ENCODE assay signal across 23 mouse cellular contexts in genomic region chr11:82597757-82598156, GRCm38 (mm10).
A peak's percentile ranks its signal among the peaks of the same experiment; 100 is the strongest.
DNase-seq lines count a peak whose midpoint lies in the region; ATAC-seq lines count a peak whose summit lies in the region.
"Had no signal": no experiment of that assay in that cellular context is flagged by ENCODE, and none has a peak within 500 bp of the region (broad histone marks: within the 10 kb centered on the region; RNA-seq: fewer than 3 reads in every experiment).

No protein-coding gene starts in this region.

- H3K9ac ChIP-seq in forebrain, embryonic 15.5 days (replicated peaks) = no peak overlapping the region
- H3K9ac ChIP-seq in hindbrain, embryonic 13.5 days = no peak overlapping the region
- no peak overlapping the region for H3K9ac ChIP-seq in neural tube, embryonic 13.5 days
- H3K9ac ChIP-seq in neural tube, embryonic 15.5 days (replicated peaks) = no peak overlapping the region
- H3K9ac ChIP-seq: embryonic facial prominence, embryonic 12.5 days; embryonic facial prominence, embryonic 15.5 days; hindbrain, embryonic 14.5 days had no signal

- no peak overlapping the region for H3K4me3 ChIP-seq in forebrain, embryonic 15.5 days
- H3K4me3 ChIP-seq in forebrain, embryonic 10.5 days = no peak overlapping the region
- H3K4me3 ChIP-seq in hindbrain, embryonic 13.5 days = no peak overlapping the region
- no peak overlapping the region for H3K4me3 ChIP-seq in hindbrain, embryonic 10.5 days
- no peak overlapping the region for H3K4me3 ChIP-seq in neural tube, embryonic 13.5 days
- no peak overlapping the region for H3K4me3 ChIP-seq in neural tube, embryonic 15.5 days (replicated peaks)
- H3K4me3 ChIP-seq: embryonic facial prominence, embryonic 12.5 days; embryonic facial prominence, embryonic 15.5 days; gastrocnemius, adult 2 months had no signal

- peak; percentile 35; the same call in 1 of the 2 replicates for ATAC-seq in forebrain, embryonic 15.5 days (replicated peaks)
- ATAC-seq in hindbrain, embryonic 13.5 days (ENCODE audit: low FRiP score) = no peak
- no peak for ATAC-seq in neural tube, embryonic 13.5 days (ENCODE audit: low read depth)
- ATAC-seq in neural tube, embryonic 15.5 days (ENCODE audit: low FRiP score) = no peak
- ATAC-seq: activated CD4-positive, CD25-positive, alpha-beta regulatory T cell, adult 4 months; forebrain, embryonic 14.5 days; hindbrain, postnatal 0 days; inflammation-experienced regulatory T-cells, adult 6 months; intestine, embryonic 16.5 days had no signal

- WGBS in forebrain, embryonic 15.5 days = 20% methylated on average over 6 of the region's 6 CpGs
- 22% methylated on average over 6 of the region's 6 CpGs for WGBS in forebrain, embryonic 10.5 days
- WGBS in hindbrain, embryonic 13.5 days = 16% methylated on average over 6 of the region's 6 CpGs
- WGBS in hindbrain, embryonic 10.5 days = 18% methylated on average over 6 of the region's 6 CpGs
- 24% methylated on average over 6 of the region's 6 CpGs for WGBS in neural tube, embryonic 13.5 days
- WGBS in neural tube, embryonic 15.5 days = 23% methylated on average over 6 of the region's 6 CpGs

- H3K27me3 ChIP-seq in forebrain, embryonic 15.5 days = no peaks in the 10 kb centered on the region; the same call in 1 of the 2 replicates
- H3K27me3 ChIP-seq in forebrain, embryonic 10.5 days (ENCODE audit: poor library complexity, severe bottlenecking) = peaks cover 45% of the 10 kb centered on the region
- H3K27me3 ChIP-seq in hindbrain, embryonic 13.5 days = peaks cover 21% of the 10 kb centered on the region
- peaks cover 33% of the 10 kb centered on the region for H3K27me3 ChIP-seq in hindbrain, embryonic 10.5 days (ENCODE audit: insufficient read depth, poor library complexity, severe bottlenecking)
- H3K27me3 ChIP-seq in neural tube, embryonic 13.5 days = peaks cover 25% of the 10 kb centered on the region
- peaks cover 4% of the 10 kb centered on the region; the same call in 1 of the 2 replicates for H3K27me3 ChIP-seq in neural tube, embryonic 15.5 days (replicated peaks)

- no peaks in the 10 kb centered on the region for H3K9me3 ChIP-seq in forebrain, embryonic 15.5 days
- H3K9me3 ChIP-seq in forebrain, embryonic 10.5 days = no peaks in the 10 kb centered on the region
- no peaks in the 10 kb centered on the region for H3K9me3 ChIP-seq in hindbrain, embryonic 13.5 days
- no peaks in the 10 kb centered on the region for H3K9me3 ChIP-seq in hindbrain, embryonic 10.5 days
- no peaks in the 10 kb centered on the region for H3K9me3 ChIP-seq in neural tube, embryonic 13.5 days
- H3K9me3 ChIP-seq in neural tube, embryonic 15.5 days (replicated peaks) = no peaks in the 10 kb centered on the region
- H3K9me3 ChIP-seq: embryonic facial prominence, embryonic 12.5 days; embryonic facial prominence, embryonic 15.5 days had no signal

- no peak for DNase-seq in forebrain, embryonic 10.5 days (ENCODE audit: extremely low spot score, low spot score)
- no peak for DNase-seq in hindbrain, embryonic 10.5 days (ENCODE audit: low spot score)
- DNase-seq: adrenal gland, adult 8-10 months; adrenal gland, postnatal 25 days; cerebellum, adult 18-20 months; cerebellum, adult 9-10 months; cerebellum, postnatal 25 days; gastrocnemius, adult 2 months; gastrocnemius, postnatal 14 days; heart, adult 11 months had no signal

- H3K27ac ChIP-seq in forebrain, embryonic 15.5 days (replicated peaks) = no peak overlapping the region
- H3K27ac ChIP-seq in forebrain, embryonic 10.5 days = no peak overlapping the region
- H3K27ac ChIP-seq in hindbrain, embryonic 13.5 days = peak overlapping the region; percentile 35; the same call in 1 of the 2 replicates
- H3K27ac ChIP-seq in hindbrain, embryonic 10.5 days = no peak overlapping the region
- H3K27ac ChIP-seq in neural tube, embryonic 13.5 days (replicated peaks) = peak overlapping the region; percentile 28; the same call in 1 of the 2 replicates
- no peak overlapping the region for H3K27ac ChIP-seq in neural tube, embryonic 15.5 days (replicated peaks)
- H3K27ac ChIP-seq: embryonic facial prominence, embryonic 12.5 days; embryonic facial prominence, embryonic 15.5 days; gastrocnemius, adult 2 months; hindbrain, embryonic 14.5 days; hindbrain, postnatal 0 days had no signal

- no peak overlapping the region for H3K4me2 ChIP-seq in forebrain, embryonic 15.5 days (replicated peaks)
- no peak overlapping the region for H3K4me2 ChIP-seq in hindbrain, embryonic 13.5 days
- no peak overlapping the region for H3K4me2 ChIP-seq in neural tube, embryonic 13.5 days
- H3K4me2 ChIP-seq in neural tube, embryonic 15.5 days = no peak overlapping the region
- H3K4me2 ChIP-seq: embryonic facial prominence, embryonic 12.5 days; embryonic facial prominence, embryonic 15.5 days; heart, embryonic 11.5 days; hindbrain, embryonic 14.5 days had no signal

- no peaks in the 10 kb centered on the region for H3K36me3 ChIP-seq in forebrain, embryonic 15.5 days
- H3K36me3 ChIP-seq in forebrain, embryonic 10.5 days (replicated peaks) = no peaks in the 10 kb centered on the region
- H3K36me3 ChIP-seq in hindbrain, embryonic 13.5 days = no peaks in the 10 kb centered on the region
- H3K36me3 ChIP-seq in hindbrain, embryonic 10.5 days = no peaks in the 10 kb centered on the region
- H3K36me3 ChIP-seq in neural tube, embryonic 13.5 days = no peaks in the 10 kb centered on the region
- H3K36me3 ChIP-seq in neural tube, embryonic 15.5 days = no peaks in the 10 kb centered on the region
- H3K36me3 ChIP-seq: embryonic facial prominence, embryonic 12.5 days; embryonic facial prominence, embryonic 15.5 days had no signal

- H3K4me1 ChIP-seq in forebrain, embryonic 15.5 days = peaks cover 10% of the 10 kb centered on the region
- H3K4me1 ChIP-seq in forebrain, embryonic 10.5 days = peaks cover 21% of the 10 kb centered on the region
- H3K4me1 ChIP-seq in hindbrain, embryonic 13.5 days (replicated peaks) = peaks cover 34% of the 10 kb centered on the region
- H3K4me1 ChIP-seq in hindbrain, embryonic 10.5 days (replicated peaks) = peaks cover 12% of the 10 kb centered on the region
- H3K4me1 ChIP-seq in neural tube, embryonic 13.5 days (replicated peaks) = peaks cover 34% of the 10 kb centered on the region
- peaks cover 24% of the 10 kb centered on the region for H3K4me1 ChIP-seq in neural tube, embryonic 15.5 days
- H3K4me1 ChIP-seq: embryonic facial prominence, embryonic 12.5 days; embryonic facial prominence, embryonic 15.5 days had no signal

Comparison
In these comparisons a context has a peak if more than half of its experiments do, and no peak if none do; other contexts are left out.
1. H3K27ac ChIP-seq: peak in hindbrain, embryonic 13.5 days (single experiment) and neural tube, embryonic 13.5 days (single experiment); none in forebrain, embryonic 15.5 days (single experiment), forebrain, embryonic 10.5 days (single experiment), hindbrain, embryonic 10.5 days (single experiment) and neural tube, embryonic 15.5 days (single experiment).